Mouse (Mus musculus) hindbrain, embryonic 16.5 days (tissue): Measurements from ENCODE around the gene Gal3st4. TPM values are rescaled to one million over a fixed set of nuclear protein-coding genes. Genes with fewer than 3 reads are reported as not detected.

ENCODE experiments used
- ATAC-seq: fragments of 200-750 bp; cut with Nextera tagmentation; 2 replicates; pipeline ENCODE4 v1.8.0; 2017; ENCODE audit warnings: moderate TSS enrichment, moderate library complexity
- H3K27ac ChIP-seq: fragments of 300-500 bp; sonication (generic); 2 replicates; pipeline ENCODE4 v1.5.1; 2014; ENCODE audit warnings: low read depth, mild to moderate bottlenecking, control low read depth, low read length, moderate library complexity
- H3K27me3 ChIP-seq: fragments of 300-500 bp; sonication (generic); replicated peaks from 2 replicates; pipeline ENCODE4 v1.6.1; 2014; ENCODE audit warnings: low read length; ENCODE audit not compliant: control insufficient read depth, insufficient read depth
- H3K36me3 ChIP-seq: fragments of 300-500 bp; sonication (generic); 2 replicates; pipeline ENCODE4 v1.6.1; 2014; ENCODE audit warnings: mild to moderate bottlenecking, low read length, moderate library complexity, mixed read lengths; ENCODE audit not compliant: control insufficient read depth, insufficient read depth
- H3K4me1 ChIP-seq: fragments of 300-500 bp; sonication (generic); 2 replicates; pipeline ENCODE4 v1.6.1; 2014; ENCODE audit warnings: low read depth, low read length; ENCODE audit not compliant: control insufficient read depth, insufficient read depth
- H3K4me2 ChIP-seq: fragments of 300-500 bp; sonication (generic); 2 replicates; pipeline ENCODE4 v1.6.1; 2014; ENCODE audit warnings: mild to moderate bottlenecking, low read length, control low read depth, moderate library complexity
- H3K4me3 ChIP-seq: fragments of 300-500 bp; sonication (generic); 2 replicates; pipeline ENCODE4 v1.5.1; 2014; ENCODE audit warnings: mild to moderate bottlenecking, low read length, control low read depth, moderate library complexity
- H3K9ac ChIP-seq: fragments of 300-500 bp; sonication (generic); 2 replicates; pipeline ENCODE4 v1.6.1; 2014; ENCODE audit warnings: low read depth, mild to moderate bottlenecking, control low read depth, low read length, moderate library complexity
- H3K9me3 ChIP-seq: fragments of 300-500 bp; sonication (generic); 2 replicates; pipeline ENCODE4 v1.6.1; 2014; ENCODE audit warnings: mild to moderate bottlenecking, low read length, moderate library complexity; ENCODE audit not compliant: control insufficient read depth
- WGBS: fragments of 180-500 bp; shearing (Covaris S2); extraction: QIAGEN DNeasy Blood & Tissue Kit; methylation state at CpG from one replicate; pipeline ENCODE4 v1.1.7; 2014; 5-methylcytosine and 5-hydroxymethylcytosine counted together
- polyA plus RNA-seq: library from polyadenylated mRNA; unstranded; fragments of >200 nt; fragmentation: Nextera tagmentation; extraction: Ambion mirVana; gene quantifications from 2 replicates; pipeline ENCODE4 v1.2.1, GENCODE M21; 2015

Gal3st4 gene
- polyA plus RNA-seq, 1 experiment from 2014 or later, result 2.1 TPM

GRCm38 (mm10) chr5:138265712-138266111, 6.9 kb downstream of the Gal3st4 start:
- Histone ChIP-seq H3K27me3 (no peaks in the 10 kb centered on the region), H3K4me2 (no peak overlapping the region), H3K9me3 (no peaks in the 10 kb centered on the region), H3K4me3 (no peak overlapping the region), H3K27ac (no peak overlapping the region), H3K4me1 (peaks cover 18% of the 10 kb centered on the region), H3K9ac (no peak overlapping the region), H3K36me3 (peaks cover 13% of the 10 kb centered on the region)
- no peak for ATAC-seq
- WGBS, result 94% methylated on average over 4 of the region's 4 CpGs

- H3K9me3 ChIP-seq, result no peaks in the 10 kb centered on the region
- peak overlapping the region; percentile 92 for H3K4me3 ChIP-seq
- H3K4me1 ChIP-seq, result peaks cover 18% of the 10 kb centered on the region
- peaks cover 22% of the 10 kb centered on the region for H3K36me3 ChIP-seq
- peak; percentile 6; the same call in 1 of the 2 replicates for ATAC-seq
- WGBS, result 15% methylated on average over 6 of the region's 6 CpGs
- H3K27ac ChIP-seq, result peak overlapping the region; percentile 69
- no peaks in the 10 kb centered on the region for H3K27me3 ChIP-seq
- peak overlapping the region; percentile 96 for H3K9ac ChIP-seq
- H3K4me2 ChIP-seq, result peak overlapping the region; percentile 96
Measured at GRCm38 (mm10) chr5:138264207-138264578, 8.4 kb downstream of the Gal3st4 start.

- peaks cover 18% of the 10 kb centered on the region for H3K4me1 ChIP-seq
- peak within 1 kb of the TSS; percentile 83 for H3K27ac ChIP-seq
- peak within 1 kb of the TSS; percentile 96 for H3K4me2 ChIP-seq
- H3K4me3 ChIP-seq, result peak within 1 kb of the TSS; percentile 92
- H3K27me3 ChIP-seq, result no peaks in the 10 kb centered on the region
- peak; percentile 94 for ATAC-seq
- WGBS, result under 1% methylated on average over 63 of the region's 71 CpGs
- H3K36me3 ChIP-seq, result peaks cover 28% of the 10 kb centered on the region
- H3K9me3 ChIP-seq, result no peaks in the 10 kb centered on the region
- peak within 1 kb of the TSS; percentile 96 for H3K9ac ChIP-seq
Measured at GRCm38 (mm10) chr5:138263260-138264206, 9.1 kb downstream of the Gal3st4 start, which contains the start of gene BC037034. BC037034 (minus strand) TSS chr5:138264033.

- Histone ChIP-seq H3K9ac (peak overlapping the region; percentile 96), H3K36me3 (peaks cover 32% of the 10 kb centered on the region), H3K4me3 (peak overlapping the region; percentile 92), H3K4me1 (peaks cover 18% of the 10 kb centered on the region), H3K27ac (no peak overlapping the region), H3K27me3 (no peaks in the 10 kb centered on the region), H3K9me3 (no peaks in the 10 kb centered on the region), H3K4me2 (peak overlapping the region; percentile 96)
- 62% methylated on average over 18 of the region's 18 CpGs for WGBS
- ATAC-seq, result no peak
Measured at GRCm38 (mm10) chr5:138262582-138263240, 9.9 kb downstream of the Gal3st4 start.

- Histone ChIP-seq H3K4me2 (no peak overlapping the region), H3K36me3 (peaks cover 34% of the 10 kb centered on the region), H3K4me3 (no peak overlapping the region), H3K9ac (no peak overlapping the region), H3K27me3 (no peaks in the 10 kb centered on the region), H3K4me1 (peaks cover 18% of the 10 kb centered on the region), H3K27ac (no peak overlapping the region), H3K9me3 (no peaks in the 10 kb centered on the region)
- no peak for ATAC-seq
- 89% methylated on average over 4 of the region's 4 CpGs for WGBS
Measured at GRCm38 (mm10) chr5:138262001-138262400, 10.6 kb downstream of the Gal3st4 start.

GRCm38 (mm10) chr5:138260834-138261233, 11.8 kb downstream of the Gal3st4 start:
- peaks cover 27% of the 10 kb centered on the region for H3K4me1 ChIP-seq
- H3K36me3 ChIP-seq, result peaks cover 26% of the 10 kb centered on the region
- H3K4me2 ChIP-seq, result no peak overlapping the region
- no peaks in the 10 kb centered on the region for H3K27me3 ChIP-seq
- no peak overlapping the region for H3K9ac ChIP-seq
- no peaks in the 10 kb centered on the region for H3K9me3 ChIP-seq
- WGBS, result 93% methylated on average over 11 of the region's 11 CpGs
- no peak for ATAC-seq
- H3K27ac ChIP-seq, result no peak overlapping the region
- H3K4me3 ChIP-seq, result no peak overlapping the region

GRCm38 (mm10) chr5:138260051-138260450, 12.6 kb downstream of the Gal3st4 start:
- no peaks in the 10 kb centered on the region for H3K27me3 ChIP-seq
- no peak for ATAC-seq
- H3K36me3 ChIP-seq, result peaks cover 24% of the 10 kb centered on the region
- 86% methylated on average over 10 of the region's 10 CpGs for whole genome bisulfite sequencing
- H3K4me2 ChIP-seq, result no peak overlapping the region
- H3K4me1 ChIP-seq, result peaks cover 27% of the 10 kb centered on the region
- H3K4me3 ChIP-seq, result no peak overlapping the region
- H3K27ac ChIP-seq, result no peak overlapping the region
- H3K9ac ChIP-seq, result no peak overlapping the region
- no peaks in the 10 kb centered on the region for H3K9me3 ChIP-seq

GRCm38 (mm10) chr5:138258993-138259392, 13.6 kb downstream of the Gal3st4 start:
- Histone ChIP-seq H3K27me3 (no peaks in the 10 kb centered on the region), H3K9ac (no peak overlapping the region), H3K4me1 (peaks cover 24% of the 10 kb centered on the region), H3K27ac (no peak overlapping the region), H3K4me3 (no peak overlapping the region), H3K4me2 (no peak overlapping the region), H3K9me3 (no peaks in the 10 kb centered on the region), H3K36me3 (peaks cover 24% of the 10 kb centered on the region)
- 74% methylated on average over 7 of the region's 7 CpGs for WGBS
- ATAC-seq, result no peak

- Histone ChIP-seq H3K27me3 (no peaks in the 10 kb centered on the region), H3K4me3 (no peak overlapping the region), H3K9ac (no peak overlapping the region), H3K4me2 (no peak overlapping the region), H3K4me1 (peaks cover 24% of the 10 kb centered on the region), H3K36me3 (peaks cover 24% of the 10 kb centered on the region), H3K9me3 (no peaks in the 10 kb centered on the region), H3K27ac (no peak overlapping the region)
- WGBS, result 85% methylated on average over 6 of the region's 6 CpGs
- no peak for ATAC-seq
Measured at GRCm38 (mm10) chr5:138258542-138258941, 14.1 kb downstream of the Gal3st4 start.
